Mouse (Mus musculus) thymus, postnatal 14 days (tissue): ENCODE data around the gene Tex14.
"Not testable (repeated sequence)": the region's sequence is repeated elsewhere in the genome, so short reads cannot be mapped to it uniquely, and the experiment has no call there.

Experiments used
- DNase-seq: peaks from one replicate; pipeline ENCODE4 v3.0.0; 2021

The Tex14 gene

GRCm38 (mm10) chr11:87426450-87427250 lies 21.8 kb downstream of the Tex14 start:
- peak; percentile 92 for DNase-seq

GRCm38 (mm10) chr11:87427273-87428050 lies 22.6 kb downstream of the Tex14 start:
- no peak for DNase-seq

GRCm38 (mm10) chr11:87428051-87428673 lies 23.3 kb downstream of the Tex14 start:
- DNase-seq = no peak

GRCm38 (mm10) chr11:87429363-87429762 lies 24.5 kb downstream of the Tex14 start:
- no peak for DNase-seq

GRCm38 (mm10) chr11:87430374-87430773 lies 25.5 kb downstream of the Tex14 start:
- no peak for DNase-seq

- DNase-seq = not testable (repeated sequence)
Observed at GRCm38 (mm10) chr11:87431813-87432212, 26.9 kb downstream of the Tex14 start.

GRCm38 (mm10) chr11:87432447-87432846 lies 27.6 kb downstream of the Tex14 start:
- no peak for DNase-seq

GRCm38 (mm10) chr11:87432933-87433669 lies 28.2 kb downstream of the Tex14 start:
- no peak for DNase-seq

GRCm38 (mm10) chr11:87435107-87435506 lies 30.2 kb downstream of the Tex14 start:
- DNase-seq = not testable (repeated sequence)

- no peak for DNase-seq
Observed at GRCm38 (mm10) chr11:87436326-87437232, 31.7 kb downstream of the Tex14 start.

- no peak for DNase-seq
Observed at GRCm38 (mm10) chr11:87439796-87440420, 35.0 kb downstream of the Tex14 start.

GRCm38 (mm10) chr11:87442643-87443372 lies 37.9 kb downstream of the Tex14 start:
- peak; percentile 78 for DNase-seq

GRCm38 (mm10) chr11:87443373-87443883 lies 38.6 kb downstream of the Tex14 start:
- DNase-seq = peak; percentile 77

GRCm38 (mm10) chr11:87444056-87444455 lies 39.2 kb downstream of the Tex14 start:
- not testable (repeated sequence) for DNase-seq

- no peak for DNase-seq
Observed at GRCm38 (mm10) chr11:87444735-87445428, 40.0 kb downstream of the Tex14 start.

- DNase-seq = not testable (repeated sequence)
Observed at GRCm38 (mm10) chr11:87445593-87445992, 40.7 kb downstream of the Tex14 start.

- DNase-seq = no peak
Observed at GRCm38 (mm10) chr11:87446159-87446558, 41.3 kb downstream of the Tex14 start.

- DNase-seq = no peak
Observed at GRCm38 (mm10) chr11:87447429-87447828, 42.6 kb downstream of the Tex14 start.

- peak; percentile 73 for DNase-seq
Observed at GRCm38 (mm10) chr11:87448081-87448475, 43.2 kb downstream of the Tex14 start.
